Mouse (Mus musculus) limb, embryonic 13.5 days (tissue): ENCODE results near the gene Usp36. TPM values are rescaled to one million over a fixed set of nuclear protein-coding genes. Genes with fewer than 3 reads are reported as not detected.
A peak's percentile ranks its signal among the peaks of the same experiment; 100 is the strongest.
"Not testable (repeated sequence)": the region's sequence is repeated elsewhere in the genome, so short reads cannot be mapped to it uniquely, and the experiment has no call there.

Experiments
- ATAC-seq: fragments of 200-750 bp; cut with Nextera tagmentation; 2 replicates; pipeline ENCODE4 v1.8.0; 2017; ENCODE audit warnings: low read depth, moderate number of reproducible peaks, moderate TSS enrichment; ENCODE audit not compliant: low FRiP score
- H3K27ac ChIP-seq: fragments of 300-500 bp; sonication (generic); 2 replicates; pipeline ENCODE4 v1.5.1; 2015; ENCODE audit warnings: inconsistent platforms, mild to moderate bottlenecking, moderate library complexity
- H3K27me3 ChIP-seq: fragments of 300-500 bp; sonication (generic); 2 replicates; pipeline ENCODE4 v1.6.1; 2015; ENCODE audit warnings: mild to moderate bottlenecking, inconsistent platforms
- H3K36me3 ChIP-seq: fragments of 300-500 bp; sonication (generic); 2 replicates; pipeline ENCODE4 v1.6.1; 2015; ENCODE audit warnings: inconsistent platforms, mild to moderate bottlenecking, moderate library complexity
- H3K4me1 ChIP-seq: fragments of 300-500 bp; sonication (generic); 2 replicates; pipeline ENCODE4 v1.6.1; 2015; ENCODE audit warnings: inconsistent platforms
- H3K4me2 ChIP-seq: fragments of 300-500 bp; sonication (generic); replicated peaks from 2 replicates; pipeline ENCODE4 v1.6.1; 2015; ENCODE audit warnings: inconsistent platforms, mild to moderate bottlenecking, moderate library complexity
- H3K4me3 ChIP-seq: fragments of 300-500 bp; sonication (generic); 2 replicates; pipeline ENCODE4 v1.5.1; 2015; ENCODE audit warnings: moderate library complexity, mild to moderate bottlenecking, inconsistent platforms
- H3K9ac ChIP-seq: fragments of 300-500 bp; sonication (generic); 2 replicates; pipeline ENCODE4 v1.6.1; 2015; ENCODE audit warnings: mild to moderate bottlenecking, inconsistent platforms
- H3K9me3 ChIP-seq: fragments of 300-500 bp; sonication (generic); 2 replicates; pipeline ENCODE4 v1.6.1; 2016; ENCODE audit warnings: inconsistent platforms
- WGBS: fragments of 180-500 bp; shearing (Covaris S2); methylation state at CpG from one replicate; pipeline ENCODE4 v1.1.7; 2015; 5-methylcytosine and 5-hydroxymethylcytosine counted together
- polyA plus RNA-seq: library from polyadenylated mRNA; unstranded; fragments of >200 nt; fragmentation: Nextera tagmentation; extraction: Ambion mirVana; gene quantifications from 2 replicates; pipeline ENCODE4 v1.2.1, GENCODE M21; 2015

The Usp36 gene
- polyA plus RNA-seq, 1 experiment from 2014 or later: 25.0 TPM

DNA sequence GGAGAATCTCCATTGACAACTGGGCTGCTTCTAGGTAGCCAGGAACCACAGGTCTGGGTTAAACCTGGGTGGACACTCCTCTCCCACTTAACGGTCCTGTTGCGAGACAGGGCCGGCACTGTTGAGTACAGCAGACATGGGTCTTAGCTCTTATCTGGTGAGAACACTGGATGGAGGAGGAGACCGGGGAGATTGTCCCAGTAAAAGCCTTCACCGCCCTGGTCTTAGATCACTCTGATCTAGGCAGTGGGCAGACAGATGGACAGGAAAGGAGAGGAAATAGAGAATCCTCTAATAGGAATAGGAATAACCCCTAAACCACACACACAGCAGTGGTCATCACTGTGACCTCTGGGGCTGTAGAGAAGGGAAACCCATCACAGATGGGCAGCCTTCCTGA lies 33.9 kb upstream of the Usp36 start:
- Histone ChIP-seq H3K27ac (peak overlapping the region; percentile 90), H3K27me3 (no peaks in the 10 kb centered on the region)

DNA sequence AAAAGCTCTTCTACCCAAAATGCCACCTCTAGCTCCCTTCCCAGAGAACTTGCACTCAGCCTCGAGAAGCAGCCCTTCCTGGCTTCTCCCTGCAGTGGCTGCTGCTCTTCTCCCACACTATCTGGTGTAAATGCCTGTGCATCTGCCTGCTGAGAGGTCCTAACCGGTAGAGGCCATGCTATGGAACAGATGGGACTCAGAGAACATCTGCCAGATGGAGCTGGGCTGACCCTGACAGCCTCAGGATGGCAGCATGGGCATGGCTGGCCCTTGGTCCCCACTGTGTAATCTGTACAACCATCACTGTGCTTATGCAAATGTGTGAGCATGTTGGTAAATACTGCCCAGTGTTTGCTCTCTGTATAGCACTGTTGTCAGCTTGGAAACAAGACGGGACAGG lies 32.6 kb upstream of the Usp36 start:
- Histone ChIP-seq H3K4me3 (no peak overlapping the region), H3K4me2 (no peak overlapping the region), H3K9ac (no peak overlapping the region), H3K27ac (no peak overlapping the region), H3K4me1 (peaks cover 67% of the 10 kb centered on the region), H3K27me3 (no peaks in the 10 kb centered on the region), H3K9me3 (no peaks in the 10 kb centered on the region), H3K36me3 (peaks cover 41% of the 10 kb centered on the region)
- 64% methylated on average over 3 of the region's 3 CpGs for WGBS
- no peak for ATAC-seq

More for the DNA sequence above, 33.9 kb upstream of the Usp36 start:
- H3K4me2 ChIP-seq: peak overlapping the region; percentile 25
- peaks cover 80% of the 10 kb centered on the region for H3K4me1 ChIP-seq
- ATAC-seq: no peak
- H3K9ac ChIP-seq: 0 out of 2 replicates have a peak overlapping the region, but pooled peaks have one; percentile 20
- H3K9me3 ChIP-seq: no peaks in the 10 kb centered on the region
- 74% methylated on average over 5 of the region's 5 CpGs for WGBS
- H3K36me3 ChIP-seq: peaks cover 33% of the 10 kb centered on the region
- no peak overlapping the region for H3K4me3 ChIP-seq

DNA sequence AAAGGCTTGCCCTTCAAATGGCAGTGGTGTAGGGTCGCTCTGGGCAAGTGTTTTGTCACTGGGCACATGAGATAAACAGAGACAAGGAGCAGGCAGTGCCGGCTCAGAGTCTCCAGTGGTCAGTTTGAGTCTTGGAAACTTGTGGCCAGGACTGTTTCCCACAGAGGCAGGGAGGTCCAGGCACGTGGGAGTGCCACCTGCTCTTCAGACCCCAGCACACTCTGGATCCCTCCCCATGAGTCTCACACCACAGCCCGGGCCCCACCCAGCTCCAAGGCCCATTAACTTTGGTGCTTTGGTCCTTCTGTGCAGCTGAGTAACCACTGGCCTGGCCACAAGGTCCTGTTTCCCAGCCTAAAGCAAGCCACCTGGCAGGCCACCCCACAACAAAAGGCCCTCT lies 31.9 kb upstream of the Usp36 start:
- Histone ChIP-seq H3K4me2 (no peak overlapping the region), H3K9me3 (no peaks in the 10 kb centered on the region), H3K27me3 (no peaks in the 10 kb centered on the region), H3K9ac (no peak overlapping the region), H3K27ac (0 out of 2 replicates have a peak overlapping the region, but pooled peaks have one; percentile 12), H3K4me3 (no peak overlapping the region), H3K4me1 (peaks cover 60% of the 10 kb centered on the region), H3K36me3 (peaks cover 48% of the 10 kb centered on the region)
- no peak for ATAC-seq
- WGBS: 57% methylated on average over 4 of the region's 4 CpGs

DNA sequence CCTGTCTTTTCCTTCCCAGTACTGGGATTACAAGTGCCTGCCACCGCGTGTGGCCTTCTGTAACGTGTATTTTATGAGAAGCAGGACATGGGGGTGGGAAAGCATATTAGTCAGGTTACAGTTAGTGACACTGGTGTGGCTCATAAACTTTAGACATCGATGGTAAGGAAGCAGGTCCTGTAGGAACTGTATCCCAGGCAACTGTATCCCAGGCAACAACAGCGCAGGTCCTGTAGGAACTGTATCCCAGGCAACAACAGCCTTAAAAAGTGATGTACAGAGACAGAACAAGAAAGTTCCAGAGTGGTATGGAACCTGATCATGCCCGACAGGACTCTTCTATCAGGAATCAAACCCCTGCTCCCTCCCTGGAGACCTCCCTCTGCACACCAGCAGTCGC lies 31.5 kb upstream of the Usp36 start:
- Histone ChIP-seq H3K4me2 (no peak overlapping the region), H3K27me3 (no peaks in the 10 kb centered on the region), H3K9ac (no peak overlapping the region), H3K36me3 (peaks cover 49% of the 10 kb centered on the region), H3K27ac (0 out of 2 replicates have a peak overlapping the region, but pooled peaks have one; percentile 12), H3K4me1 (peaks cover 55% of the 10 kb centered on the region), H3K4me3 (no peak overlapping the region), H3K9me3 (no peaks in the 10 kb centered on the region)
- 47% methylated on average over 7 of the region's 7 CpGs for WGBS
- no peak for ATAC-seq

DNA sequence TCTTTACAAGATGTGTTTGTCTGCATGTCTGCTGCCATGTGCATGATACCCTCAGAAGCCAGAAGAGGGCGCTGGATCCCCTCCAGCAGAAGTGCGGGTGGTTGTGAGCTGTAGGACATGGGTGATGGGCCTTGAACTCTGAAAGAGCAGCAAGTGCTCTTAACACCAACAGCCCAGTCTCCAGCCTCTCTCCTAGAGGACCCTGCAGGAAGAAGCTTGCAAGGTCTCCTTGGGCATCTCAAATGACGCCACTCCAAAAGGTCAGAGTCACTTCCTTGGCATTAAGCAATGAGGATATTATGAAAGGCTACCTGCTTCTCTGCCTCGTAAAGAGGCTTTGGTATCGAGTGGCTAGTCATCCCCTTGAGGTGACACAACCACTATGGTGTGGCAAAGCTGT lies 28.6 kb upstream of the Usp36 start:
- H3K4me2 ChIP-seq: no peak overlapping the region
- peaks cover 67% of the 10 kb centered on the region for H3K36me3 ChIP-seq
- no peaks in the 10 kb centered on the region for H3K9me3 ChIP-seq
- no peak overlapping the region for H3K27ac ChIP-seq
- H3K4me3 ChIP-seq: no peak overlapping the region
- no peak for ATAC-seq
- 57% methylated on average over 5 of the region's 5 CpGs for WGBS
- H3K27me3 ChIP-seq: no peaks in the 10 kb centered on the region
- peaks cover 27% of the 10 kb centered on the region for H3K4me1 ChIP-seq
- H3K9ac ChIP-seq: no peak overlapping the region

DNA sequence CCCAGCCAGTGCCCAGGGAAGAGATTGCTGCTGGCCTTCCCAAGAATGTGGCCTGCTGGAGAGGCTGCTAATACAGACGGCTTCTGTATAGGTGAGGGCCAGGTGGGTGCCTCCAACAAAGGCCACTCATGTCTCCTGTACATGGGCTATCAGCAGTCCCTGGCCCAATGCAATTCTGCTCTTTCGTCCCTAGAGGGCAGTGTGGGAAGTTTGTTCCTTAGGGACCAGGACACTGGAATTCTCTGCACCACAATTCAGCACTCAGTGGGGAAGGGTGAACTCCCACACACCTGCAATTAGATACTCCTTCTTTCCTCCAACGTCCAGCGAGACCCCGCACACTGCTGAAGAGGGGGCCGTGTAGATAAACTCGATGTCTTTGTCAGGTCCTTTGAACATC lies 27.1 kb upstream of the Usp36 start:
- no peak overlapping the region for H3K4me2 ChIP-seq
- no peak for ATAC-seq
- H3K4me1 ChIP-seq: peaks cover 13% of the 10 kb centered on the region
- H3K27ac ChIP-seq: no peak overlapping the region
- peaks cover 83% of the 10 kb centered on the region for H3K36me3 ChIP-seq
- 17% methylated on average over 7 of the region's 7 CpGs for WGBS
- H3K9me3 ChIP-seq: no peaks in the 10 kb centered on the region
- no peaks in the 10 kb centered on the region for H3K27me3 ChIP-seq
- no peak overlapping the region for H3K4me3 ChIP-seq
- H3K9ac ChIP-seq: no peak overlapping the region

DNA sequence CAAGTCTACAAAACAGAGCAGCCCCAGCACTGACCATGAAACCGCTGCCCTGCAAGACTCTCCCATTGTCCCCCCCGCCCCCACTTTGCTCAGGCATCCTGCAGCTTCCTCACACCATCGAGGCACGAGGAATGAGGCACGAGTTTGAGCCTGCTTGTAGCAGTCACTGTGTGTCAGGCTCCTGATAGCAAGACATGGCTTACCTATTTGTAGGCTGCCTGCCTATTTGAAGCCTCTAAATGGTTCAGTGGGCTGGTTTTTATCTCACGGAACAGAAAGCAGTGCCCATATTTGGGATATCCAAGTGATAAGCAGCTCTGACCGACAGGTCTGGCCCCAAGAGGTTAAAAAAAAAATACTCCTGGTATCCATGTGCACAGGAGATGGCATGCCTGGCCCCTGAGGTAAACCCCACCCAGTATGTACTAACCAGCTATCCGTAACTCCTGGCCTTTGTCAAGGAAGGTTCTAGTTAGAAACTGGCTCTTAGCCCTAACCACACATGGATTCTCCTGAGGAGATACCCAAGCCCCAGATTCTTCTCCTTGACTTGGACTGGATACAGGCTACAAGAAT lies 26.3 kb upstream of the Usp36 start:
- no peak for ATAC-seq
- H3K4me3 ChIP-seq: no peak overlapping the region
- H3K9ac ChIP-seq: no peak overlapping the region
- 86% methylated on average over 8 of the region's 8 CpGs for WGBS
- no peaks in the 10 kb centered on the region for H3K27me3 ChIP-seq
- peaks cover 86% of the 10 kb centered on the region for H3K36me3 ChIP-seq
- no peak overlapping the region for H3K4me2 ChIP-seq
- no peak overlapping the region for H3K27ac ChIP-seq
- H3K4me1 ChIP-seq: peaks cover 5% of the 10 kb centered on the region
- no peaks in the 10 kb centered on the region for H3K9me3 ChIP-seq

DNA sequence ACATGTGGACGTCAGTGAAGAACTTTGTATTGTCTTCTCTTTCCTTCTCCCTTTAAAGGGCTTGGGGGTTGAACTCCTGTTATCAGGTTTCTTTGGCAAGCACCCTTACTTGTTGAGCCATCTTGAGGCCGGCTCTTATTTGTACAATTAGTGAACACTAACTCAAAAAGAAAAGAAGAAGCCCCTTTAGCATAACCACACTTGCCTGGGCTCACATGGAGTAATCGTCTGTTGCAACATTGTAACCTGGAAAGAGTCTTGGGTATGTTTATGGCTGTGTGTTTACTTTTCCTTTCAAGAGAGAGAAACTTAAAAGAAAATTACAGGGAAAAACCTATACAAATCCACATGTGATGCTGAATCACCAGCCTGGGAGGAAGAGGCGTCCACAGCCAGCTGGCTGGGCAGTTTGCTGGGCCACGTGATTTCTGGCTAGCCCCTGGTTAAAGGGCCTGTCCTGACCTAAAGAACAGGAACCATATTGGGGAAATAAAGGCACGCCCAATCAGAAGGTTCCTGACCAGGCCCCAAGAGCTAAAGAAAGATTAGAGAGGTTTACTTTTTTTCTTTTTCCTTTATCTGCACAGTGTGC lies 22.2 kb upstream of the Usp36 start:
- H3K9me3 ChIP-seq: peaks cover 18% of the 10 kb centered on the region
- no peak overlapping the region for H3K4me2 ChIP-seq
- H3K4me3 ChIP-seq: no peak overlapping the region
- 84% methylated on average over 6 of the region's 6 CpGs for WGBS
- no peaks in the 10 kb centered on the region for H3K4me1 ChIP-seq
- H3K27me3 ChIP-seq: no peaks in the 10 kb centered on the region
- ATAC-seq: no peak
- no peak overlapping the region for H3K27ac ChIP-seq
- no peak overlapping the region for H3K9ac ChIP-seq
- peaks cover 91% of the 10 kb centered on the region for H3K36me3 ChIP-seq

DNA sequence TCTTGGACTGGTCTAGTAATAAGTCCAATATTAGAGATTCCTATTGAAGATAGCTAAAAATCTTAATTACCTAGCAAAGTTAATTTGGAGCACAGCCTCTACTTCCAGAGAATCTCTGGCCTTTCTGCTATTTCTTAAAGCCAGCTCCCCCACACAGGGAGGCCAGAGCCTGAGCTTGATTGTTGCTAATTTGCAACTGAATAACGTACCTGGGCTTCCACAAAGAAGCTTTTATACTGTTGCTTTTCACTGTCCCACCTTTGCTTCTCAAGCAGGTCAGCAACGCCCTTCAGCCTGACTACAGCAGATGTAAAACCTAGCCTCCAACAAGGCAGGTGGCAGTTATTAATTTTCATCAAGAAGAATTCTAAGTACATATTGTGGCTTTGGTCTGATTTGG lies 17.9 kb upstream of the Usp36 start:
- not testable (repeated sequence) for H3K4me2 ChIP-seq, H3K9ac ChIP-seq, H3K4me3 ChIP-seq, H3K27ac ChIP-seq, ATAC-seq, H3K27me3 ChIP-seq, H3K4me1 ChIP-seq
- 92% methylated on average over 2 of the region's 2 CpGs for WGBS
- peaks cover 85% of the 10 kb centered on the region for H3K36me3 ChIP-seq
- H3K9me3 ChIP-seq: peaks cover 18% of the 10 kb centered on the region

DNA sequence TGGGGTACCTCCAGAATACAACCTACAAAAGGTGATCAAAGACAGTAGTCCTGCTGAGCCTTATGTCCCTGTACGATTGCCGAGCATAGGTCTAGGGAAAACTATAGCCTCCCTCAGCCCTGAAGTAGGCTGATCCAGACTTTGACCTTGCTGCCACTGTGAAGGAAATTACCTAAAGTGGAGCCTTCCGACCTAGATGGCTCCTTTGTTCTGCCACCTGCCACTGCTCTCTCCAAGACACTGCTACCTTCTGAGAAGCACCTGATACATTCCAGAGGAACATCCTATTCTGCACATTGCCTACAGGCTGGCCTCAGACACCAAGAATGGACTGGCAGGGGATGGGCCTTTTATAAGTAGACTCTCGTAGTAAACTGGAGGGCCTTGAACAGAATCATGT lies 13.9 kb upstream of the Usp36 start:
- Histone ChIP-seq H3K36me3 (peaks cover 78% of the 10 kb centered on the region), H3K9me3 (peaks cover 11% of the 10 kb centered on the region)
- WGBS: 91% methylated on average over 4 of the region's 4 CpGs
- H3K4me3 ChIP-seq, H3K9ac ChIP-seq, H3K4me1 ChIP-seq, ATAC-seq, H3K27ac ChIP-seq, H3K4me2 ChIP-seq, H3K27me3 ChIP-seq: not testable (repeated sequence)

DNA sequence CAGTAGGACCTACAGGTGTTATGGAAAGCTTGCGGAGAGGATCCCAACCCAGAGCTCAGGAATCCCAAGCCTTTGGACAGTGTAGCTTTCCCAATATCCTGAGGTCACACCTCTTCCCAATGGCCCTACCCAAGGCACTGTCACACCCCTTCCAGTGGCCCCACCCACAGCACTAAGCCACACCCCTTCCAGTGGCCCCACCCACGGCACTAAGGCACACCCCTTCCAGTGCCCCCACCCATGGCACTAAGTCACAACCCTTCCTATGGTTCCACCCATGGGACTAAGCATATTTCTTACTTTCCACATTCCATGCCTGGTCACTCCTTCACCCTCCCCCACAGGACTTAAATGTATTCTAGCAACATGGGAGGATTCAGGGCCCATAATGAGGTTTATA lies 8.8 kb upstream of the Usp36 start:
- Histone ChIP-seq H3K9ac (no peak overlapping the region), H3K27ac (no peak overlapping the region), H3K27me3 (no peaks in the 10 kb centered on the region), H3K4me3 (no peak overlapping the region), H3K9me3 (no peaks in the 10 kb centered on the region), H3K36me3 (peaks cover 55% of the 10 kb centered on the region), H3K4me1 (no peaks in the 10 kb centered on the region), H3K4me2 (no peak overlapping the region)
- ATAC-seq: no peak
- WGBS: 75% methylated on average over 2 of the region's 2 CpGs

DNA sequence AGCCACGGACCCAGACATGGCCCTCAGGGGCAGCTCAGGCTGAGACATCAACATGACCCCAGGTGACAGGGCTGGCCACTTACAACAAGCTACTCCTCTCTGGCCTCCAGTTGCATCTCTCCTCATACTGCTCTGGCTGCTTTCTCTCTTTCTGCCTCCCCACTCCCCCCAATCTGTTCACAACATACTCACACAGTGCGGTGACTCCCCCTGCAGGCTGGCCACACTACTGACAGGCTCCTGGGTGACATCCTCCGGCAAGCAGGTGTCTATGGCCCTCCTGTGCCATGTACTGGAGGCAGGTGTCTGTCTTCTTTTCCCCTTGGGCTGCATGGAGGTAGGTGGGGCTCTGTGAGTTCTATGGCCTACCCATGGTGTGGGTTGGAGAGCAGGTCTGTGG lies 7.9 kb upstream of the Usp36 start:
- Histone ChIP-seq H3K36me3 (peaks cover 47% of the 10 kb centered on the region), H3K4me3 (no peak overlapping the region), H3K27ac (no peak overlapping the region), H3K9me3 (no peaks in the 10 kb centered on the region), H3K9ac (no peak overlapping the region), H3K27me3 (no peaks in the 10 kb centered on the region), H3K4me2 (no peak overlapping the region), H3K4me1 (no peaks in the 10 kb centered on the region)
- 80% methylated on average over 3 of the region's 3 CpGs for WGBS
- ATAC-seq: no peak

DNA sequence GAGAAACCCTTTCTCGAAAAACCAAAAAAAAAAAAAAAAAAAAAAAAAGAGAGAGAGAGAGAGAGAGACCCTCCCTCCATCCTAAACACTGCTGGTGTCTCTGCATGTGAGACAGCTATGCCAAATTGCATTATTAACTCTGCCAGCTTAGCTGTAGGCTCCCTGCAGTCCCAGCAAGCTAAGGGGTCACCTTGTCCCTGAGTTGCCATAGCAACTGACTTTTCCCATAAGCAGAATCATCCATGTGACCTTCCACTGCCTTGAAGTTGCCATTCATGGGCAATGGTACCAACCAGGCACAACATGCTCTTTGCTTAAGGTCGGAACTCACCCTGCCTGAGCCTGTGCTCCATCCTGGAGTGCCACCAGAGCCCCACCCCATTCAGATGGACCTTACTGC lies 5.0 kb upstream of the Usp36 start:
- H3K9me3 ChIP-seq: no peaks in the 10 kb centered on the region
- H3K9ac ChIP-seq: no peak overlapping the region
- no peak for ATAC-seq
- no peak overlapping the region for H3K4me2 ChIP-seq
- H3K4me3 ChIP-seq: no peak overlapping the region
- WGBS: 83% methylated on average over 2 of the region's 2 CpGs
- peaks cover 17% of the 10 kb centered on the region for H3K36me3 ChIP-seq
- H3K27me3 ChIP-seq: no peaks in the 10 kb centered on the region
- peaks cover 9% of the 10 kb centered on the region; the same call in 1 of the 2 replicates for H3K4me1 ChIP-seq
- H3K27ac ChIP-seq: no peak overlapping the region
